Mouse (Mus musculus): ENCODE measurements around the gene Cd6. TPM values are rescaled to one million over a fixed set of nuclear protein-coding genes. Genes with fewer than 3 reads are reported as not detected.

Cd6 gene
- polyA plus RNA-seq, 1 experiment from 2014 or later, result not detected

- peak overlapping the region; percentile 97 for H3K9ac ChIP-seq (replicated peaks; ENCODE audit: low read length)
- peak overlapping the region; percentile 89 for H3K4me3 ChIP-seq (ENCODE audit: low read depth, low read length)
- WGBS, result 25% methylated on average over 5 of the region's 5 CpGs
- no peak overlapping the region for H3K27ac ChIP-seq (replicated peaks; ENCODE audit: low read depth, low read length)
- ATAC-seq (replicated peaks; ENCODE audit: insufficient number of reproducible peaks, low FRiP score, low TSS enrichment, low read depth) (no peak), DNase-seq (ENCODE audit: low spot score) (peak; percentile 9)
- no peaks in the 10 kb centered on the region for H3K9me3 ChIP-seq (replicated peaks; ENCODE audit: control insufficient read depth, low read length)
- H3K36me3 ChIP-seq (replicated peaks; ENCODE audit: control insufficient read depth, insufficient read depth, low read depth, low read length), result peaks cover 21% of the 10 kb centered on the region
- H3K27me3 ChIP-seq (ENCODE audit: control insufficient read depth, insufficient read depth, low read length), result no peaks in the 10 kb centered on the region
- peaks cover 7% of the 10 kb centered on the region for H3K4me1 ChIP-seq (ENCODE audit: control insufficient read depth, insufficient read depth, low read length)
- H3K4me2 ChIP-seq (ENCODE audit: low read depth, low read length), result peak overlapping the region; percentile 86
Observed at GRCm38 (mm10) chr19:10867946-10868622, 38.2 kb upstream of the Cd6 start.

- peaks cover 37% of the 10 kb centered on the region for H3K36me3 ChIP-seq (replicated peaks; ENCODE audit: control insufficient read depth, insufficient read depth, low read depth, low read length)
- ATAC-seq (replicated peaks; ENCODE audit: insufficient number of reproducible peaks, low FRiP score, low TSS enrichment, low read depth) (no peak), DNase-seq (ENCODE audit: low spot score) (no peak)
- WGBS, result 94% methylated on average over 13 of the region's 13 CpGs
- peaks cover 7% of the 10 kb centered on the region for H3K4me1 ChIP-seq (ENCODE audit: control insufficient read depth, insufficient read depth, low read length)
- no peaks in the 10 kb centered on the region for H3K27me3 ChIP-seq (ENCODE audit: control insufficient read depth, insufficient read depth, low read length)
- H3K9ac ChIP-seq (replicated peaks; ENCODE audit: low read length), result no peak overlapping the region
- H3K9me3 ChIP-seq (replicated peaks; ENCODE audit: control insufficient read depth, low read length), result no peaks in the 10 kb centered on the region
- H3K4me2 ChIP-seq (ENCODE audit: low read depth, low read length), result no peak overlapping the region
- no peak overlapping the region for H3K4me3 ChIP-seq (ENCODE audit: low read depth, low read length)
- no peak overlapping the region for H3K27ac ChIP-seq (replicated peaks; ENCODE audit: low read depth, low read length)
Observed at GRCm38 (mm10) chr19:10866351-10866750, 36.5 kb upstream of the Cd6 start.

GRCm38 (mm10) chr19:10860072-10860497 is 30.2 kb upstream of the Cd6 start:
- no peak overlapping the region for H3K4me2 ChIP-seq (ENCODE audit: low read depth, low read length)
- no peak overlapping the region for H3K9ac ChIP-seq (replicated peaks; ENCODE audit: low read length)
- no peak overlapping the region for H3K27ac ChIP-seq (replicated peaks; ENCODE audit: low read depth, low read length)
- no peaks in the 10 kb centered on the region for H3K9me3 ChIP-seq (replicated peaks; ENCODE audit: control insufficient read depth, low read length)
- 0 out of 2 replicates have a peak, but pooled peaks have one; percentile 26 for ATAC-seq (replicated peaks; ENCODE audit: insufficient number of reproducible peaks, low FRiP score, low TSS enrichment, low read depth)
- no peaks in the 10 kb centered on the region for H3K27me3 ChIP-seq (ENCODE audit: control insufficient read depth, insufficient read depth, low read length)
- 49% methylated on average over 22 of the region's 22 CpGs for WGBS
- no peaks in the 10 kb centered on the region for H3K4me1 ChIP-seq (ENCODE audit: control insufficient read depth, insufficient read depth, low read length)
- H3K36me3 ChIP-seq (replicated peaks; ENCODE audit: control insufficient read depth, insufficient read depth, low read depth, low read length), result peaks cover 45% of the 10 kb centered on the region
- DNase-seq (ENCODE audit: low spot score), result peak; percentile 39
- no peak overlapping the region for H3K4me3 ChIP-seq (ENCODE audit: low read depth, low read length)

GRCm38 (mm10) chr19:10856520-10856919 is 26.7 kb upstream of the Cd6 start:
- H3K9ac ChIP-seq (replicated peaks; ENCODE audit: low read length), result no peak overlapping the region
- no peak for DNase-seq (ENCODE audit: low spot score)
- H3K4me3 ChIP-seq (ENCODE audit: low read depth, low read length), result no peak overlapping the region
- no peak for ATAC-seq (replicated peaks; ENCODE audit: insufficient number of reproducible peaks, low FRiP score, low TSS enrichment, low read depth)
- no peaks in the 10 kb centered on the region for H3K4me1 ChIP-seq (ENCODE audit: control insufficient read depth, insufficient read depth, low read length)
- H3K36me3 ChIP-seq (replicated peaks; ENCODE audit: control insufficient read depth, insufficient read depth, low read depth, low read length), result peaks cover 19% of the 10 kb centered on the region
- WGBS, result 54% methylated on average over 2 of the region's 2 CpGs
- no peak overlapping the region for H3K27ac ChIP-seq (replicated peaks; ENCODE audit: low read depth, low read length)
- H3K9me3 ChIP-seq (replicated peaks; ENCODE audit: control insufficient read depth, low read length), result no peaks in the 10 kb centered on the region
- H3K27me3 ChIP-seq (ENCODE audit: control insufficient read depth, insufficient read depth, low read length), result no peaks in the 10 kb centered on the region
- no peak overlapping the region for H3K4me2 ChIP-seq (ENCODE audit: low read depth, low read length)

GRCm38 (mm10) chr19:10855422-10855821 is 25.6 kb upstream of the Cd6 start:
- no peak for DNase-seq (ENCODE audit: low spot score)
- H3K4me1 ChIP-seq (ENCODE audit: control insufficient read depth, insufficient read depth, low read length), result no peaks in the 10 kb centered on the region
- H3K27ac ChIP-seq (replicated peaks; ENCODE audit: low read depth, low read length), result no peak overlapping the region
- H3K36me3 ChIP-seq (replicated peaks; ENCODE audit: control insufficient read depth, insufficient read depth, low read depth, low read length), result peaks cover 13% of the 10 kb centered on the region
- H3K9ac ChIP-seq (replicated peaks; ENCODE audit: low read length), result no peak overlapping the region
- 77% methylated on average over 3 of the region's 3 CpGs for WGBS
- H3K9me3 ChIP-seq (replicated peaks; ENCODE audit: control insufficient read depth, low read length), result no peaks in the 10 kb centered on the region
- H3K27me3 ChIP-seq (ENCODE audit: control insufficient read depth, insufficient read depth, low read length), result no peaks in the 10 kb centered on the region
- no peak for ATAC-seq (replicated peaks; ENCODE audit: insufficient number of reproducible peaks, low FRiP score, low TSS enrichment, low read depth)
- no peak overlapping the region for H3K4me3 ChIP-seq (ENCODE audit: low read depth, low read length)
- H3K4me2 ChIP-seq (ENCODE audit: low read depth, low read length), result no peak overlapping the region

- Histone ChIP-seq H3K4me2 (ENCODE audit: low read depth, low read length) (no peak overlapping the region), H3K36me3 (replicated peaks; ENCODE audit: control insufficient read depth, insufficient read depth, low read depth, low read length) (no peaks in the 10 kb centered on the region), H3K27me3 (ENCODE audit: control insufficient read depth, insufficient read depth, low read length) (no peaks in the 10 kb centered on the region), H3K9me3 (replicated peaks; ENCODE audit: control insufficient read depth, low read length) (no peaks in the 10 kb centered on the region), H3K4me1 (ENCODE audit: control insufficient read depth, insufficient read depth, low read length) (no peaks in the 10 kb centered on the region), H3K9ac (replicated peaks; ENCODE audit: low read length) (no peak overlapping the region), H3K4me3 (ENCODE audit: low read depth, low read length) (no peak overlapping the region), H3K27ac (replicated peaks; ENCODE audit: low read depth, low read length) (no peak overlapping the region)
- 73% methylated on average over 3 of the region's 3 CpGs for WGBS
- ATAC-seq (replicated peaks; ENCODE audit: insufficient number of reproducible peaks, low FRiP score, low TSS enrichment, low read depth) (no peak), DNase-seq (ENCODE audit: low spot score) (no peak)
Observed at GRCm38 (mm10) chr19:10847311-10848087, 17.6 kb upstream of the Cd6 start.

- DNase-seq (ENCODE audit: low spot score) (no peak), ATAC-seq (replicated peaks; ENCODE audit: insufficient number of reproducible peaks, low FRiP score, low TSS enrichment, low read depth) (no peak)
- no peak overlapping the region for H3K4me3 ChIP-seq (ENCODE audit: low read depth, low read length)
- H3K27ac ChIP-seq (replicated peaks; ENCODE audit: low read depth, low read length), result no peak overlapping the region
- WGBS, result 72% methylated on average over 7 of the region's 7 CpGs
- H3K4me2 ChIP-seq (ENCODE audit: low read depth, low read length), result no peak overlapping the region
- no peak overlapping the region for H3K9ac ChIP-seq (replicated peaks; ENCODE audit: low read length)
- H3K4me1 ChIP-seq (ENCODE audit: control insufficient read depth, insufficient read depth, low read length), result no peaks in the 10 kb centered on the region
- H3K9me3 ChIP-seq (replicated peaks; ENCODE audit: control insufficient read depth, low read length), result no peaks in the 10 kb centered on the region
- H3K27me3 ChIP-seq (ENCODE audit: control insufficient read depth, insufficient read depth, low read length), result no peaks in the 10 kb centered on the region
- no peaks in the 10 kb centered on the region for H3K36me3 ChIP-seq (replicated peaks; ENCODE audit: control insufficient read depth, insufficient read depth, low read depth, low read length)
Observed at GRCm38 (mm10) chr19:10846150-10846549, 16.3 kb upstream of the Cd6 start.

GRCm38 (mm10) chr19:10845454-10845853 is 15.6 kb upstream of the Cd6 start:
- H3K4me1 ChIP-seq (ENCODE audit: control insufficient read depth, insufficient read depth, low read length), result no peaks in the 10 kb centered on the region
- no peak for ATAC-seq (replicated peaks; ENCODE audit: insufficient number of reproducible peaks, low FRiP score, low TSS enrichment, low read depth)
- H3K9ac ChIP-seq (replicated peaks; ENCODE audit: low read length), result no peak overlapping the region
- 82% methylated on average over 3 of the region's 3 CpGs for WGBS
- no peak for DNase-seq (ENCODE audit: low spot score)
- H3K36me3 ChIP-seq (replicated peaks; ENCODE audit: control insufficient read depth, insufficient read depth, low read depth, low read length), result no peaks in the 10 kb centered on the region
- H3K4me2 ChIP-seq (ENCODE audit: low read depth, low read length), result no peak overlapping the region
- H3K4me3 ChIP-seq (ENCODE audit: low read depth, low read length), result no peak overlapping the region
- no peak overlapping the region for H3K27ac ChIP-seq (replicated peaks; ENCODE audit: low read depth, low read length)
- H3K9me3 ChIP-seq (replicated peaks; ENCODE audit: control insufficient read depth, low read length), result no peaks in the 10 kb centered on the region
- no peaks in the 10 kb centered on the region for H3K27me3 ChIP-seq (ENCODE audit: control insufficient read depth, insufficient read depth, low read length)

Measured in embryonic facial prominence, embryonic 11.5 days (tissue).